In the genomic region with DNA sequence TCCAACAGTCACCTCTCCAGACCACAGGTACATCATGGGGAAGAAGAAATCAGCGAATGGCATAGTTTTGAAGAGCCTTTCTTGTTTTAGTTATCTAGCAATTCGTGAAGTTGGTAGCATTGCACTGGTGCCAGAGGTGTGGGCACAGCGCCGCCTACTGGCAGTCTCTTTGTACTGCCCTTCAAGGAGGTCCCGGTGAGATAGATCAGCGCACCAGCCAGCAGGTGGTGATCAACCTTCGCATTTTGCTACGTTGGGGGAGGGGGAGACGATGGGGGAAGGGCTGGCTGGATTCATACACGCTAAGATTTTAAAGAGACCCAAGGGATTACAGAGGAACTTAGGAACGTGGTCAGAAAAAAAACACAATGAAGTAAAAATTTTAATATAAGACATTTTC, we compare ENCODE assay signal across 9 mouse cellular contexts.
DNase-seq lines count a peak whose midpoint lies in the region; ATAC-seq and TF ChIP-seq lines count a peak whose summit lies in the region.
"Had no signal": no experiment of that assay in that cellular context is flagged by ENCODE, and none has a peak within 500 bp of the region (broad histone marks: within the 10 kb centered on the region; RNA-seq: fewer than 3 reads in every experiment).

No protein-coding gene starts in this region.

- H3K27ac ChIP-seq in ES-E14 (ENCODE audit: insufficient read depth, low read depth, low read length, poor library complexity, severe bottlenecking), result no peak overlapping the region
- H3K27ac ChIP-seq in forebrain, embryonic 16.5 days (ENCODE audit: low read length), result no peak overlapping the region
- no peak overlapping the region for H3K27ac ChIP-seq in lung, embryonic 15.5 days

- H3K27me3 ChIP-seq in forebrain, embryonic 16.5 days (replicated peaks; ENCODE audit: control insufficient read depth, insufficient read depth, low read length), result no peaks in the 10 kb centered on the region
- H3K27me3 ChIP-seq in lung, embryonic 15.5 days, result 0 out of 2 replicates have a peak, but pooled peaks cover 3% of the 10 kb centered on the region

- no peak overlapping the region for H3K4me3 ChIP-seq in ES-E14 (ENCODE audit: insufficient read depth in 1 of 2, low read depth in 1 of 2, low read length in 2 of 2, poor library complexity in 1 of 2, severe bottlenecking in 1 of 2)
- H3K4me3 ChIP-seq in forebrain, embryonic 16.5 days (replicated peaks; ENCODE audit: low read length), result no peak overlapping the region
- H3K4me3 ChIP-seq in lung, embryonic 15.5 days, result no peak overlapping the region
- H3K4me3 ChIP-seq: megakaryocyte, embryonic 14.5 days had no signal

- no peaks in the 10 kb centered on the region for H3K4me1 ChIP-seq in ES-E14 (ENCODE audit: control insufficient read depth in 2 of 2, insufficient read depth in 2 of 2, low read length in 2 of 2, poor library complexity in 1 of 2)
- peaks cover 7% of the 10 kb centered on the region; the same call in 1 of the 2 replicates for H3K4me1 ChIP-seq in forebrain, embryonic 16.5 days (replicated peaks; ENCODE audit: control insufficient read depth, insufficient read depth, low read length)
- H3K4me1 ChIP-seq in lung, embryonic 15.5 days, result no peaks in the 10 kb centered on the region

- H3K9me3 ChIP-seq in ES-E14 (ENCODE audit: control insufficient read depth, insufficient read depth, low read depth, low read length), result no peaks in the 10 kb centered on the region
- no peaks in the 10 kb centered on the region for H3K9me3 ChIP-seq in forebrain, embryonic 16.5 days (ENCODE audit: control insufficient read depth, low read length)
- no peaks in the 10 kb centered on the region for H3K9me3 ChIP-seq in lung, embryonic 15.5 days

- no peaks in the 10 kb centered on the region for H3K36me3 ChIP-seq in ES-E14 (ENCODE audit: control insufficient read depth, insufficient read depth, low read length, poor library complexity, severe bottlenecking)
- H3K36me3 ChIP-seq in forebrain, embryonic 16.5 days (ENCODE audit: control insufficient read depth, insufficient read depth), result no peaks in the 10 kb centered on the region
- H3K36me3 ChIP-seq in lung, embryonic 15.5 days, result no peaks in the 10 kb centered on the region

- WGBS in forebrain, embryonic 16.5 days, result 2% methylated on average over 11 of the region's 11 CpGs
- 1% methylated on average over 11 of the region's 11 CpGs for WGBS in lung, embryonic 15.5 days

- ATAC-seq in forebrain, embryonic 16.5 days, result peak; percentile 90
- ATAC-seq in lung, embryonic 15.5 days (ENCODE audit: borderline replicate concordance, extremely low read depth, low FRiP score, low TSS enrichment), result peak; percentile 34; the same call in 1 of the 2 replicates

- peak overlapping the region; percentile 25 for H3K4me2 ChIP-seq in forebrain, embryonic 16.5 days (ENCODE audit: low read length)
- no peak overlapping the region for H3K4me2 ChIP-seq in lung, embryonic 15.5 days

- no peak overlapping the region for H3K9ac ChIP-seq in ES-E14 (ENCODE audit: insufficient read depth, low read depth, low read length, poor library complexity, severe bottlenecking)
- H3K9ac ChIP-seq in forebrain, embryonic 16.5 days (replicated peaks; ENCODE audit: low read depth, low read length), result no peak overlapping the region
- H3K9ac ChIP-seq in lung, embryonic 15.5 days, result no peak overlapping the region

- peak; percentile 82 for DNase-seq in ES-E14 (ENCODE audit: low read depth, low spot score)
- DNase-seq in cerebellum, adult 11 months, result peak; percentile 72
- peak; percentile 88 for DNase-seq in heart, postnatal 4 days
- peak; percentile 75 to 90 for DNase-seq in layer of hippocampus, adult 18-20 months (ENCODE audit: low spot score in 2 of 2)
- peak; percentile 63 for DNase-seq in ovary, postnatal 10 days (ENCODE audit: low spot score)
- DNase-seq in thymus, postnatal 10 days (ENCODE audit: low spot score in 2 of 2), result peak; percentile 50 to 83

- in situ Hi-C loops in ES-E14 (cut with MboI; ENCODE audit: low sequenced_read_pairs in 2 of 2, unreplicated experiment in 2 of 2), result no loop called here

TF ChIP-seq in ES-E14, 5 proteins besides CTCF, POLR2A, EP300 and RAD21:
- TF ChIP-seq HCFC1 (IDR thresholded peaks at IDR 0.05; ENCODE audit: borderline replicate concordance, insufficient read depth, low read length) (no peak), ZNF384 (IDR thresholded peaks at IDR 0.05; ENCODE audit: low read depth, low read length) (no peak), ZC3H11A (IDR thresholded peaks at IDR 0.05; ENCODE audit: borderline replicate concordance, low read depth, low read length) (peak; percentile 72; the same call in 1 of the 2 replicates), MAFK (IDR thresholded peaks at IDR 0.05; ENCODE audit: insufficient read depth, low read depth, low read length) (no peak), CHD2 (IDR thresholded peaks at IDR 0.05; ENCODE audit: low read depth, low read length) (peak; percentile 85)
TF ChIP-seq in ES-E14: peak in this region for 2.
